Mouse (Mus musculus) lung, embryonic 16.5 days (tissue): ENCODE data around the gene Arap2. TPM values are rescaled to one million over a fixed set of nuclear protein-coding genes. Genes with fewer than 3 reads are reported as not detected.

Experiments used
- ATAC-seq: fragments of 200-750 bp; cut with Nextera tagmentation; 2 replicates; pipeline ENCODE4 v1.8.0; 2017; ENCODE audit warnings: low read depth, mild to moderate bottlenecking, moderate library complexity
- H3K27ac ChIP-seq: fragments of 300-500 bp; sonication (generic); 2 replicates; pipeline ENCODE4 v1.5.1; 2014; ENCODE audit warnings: mild to moderate bottlenecking, control low read depth, low read length
- H3K27me3 ChIP-seq: fragments of 300-500 bp; sonication (generic); 2 replicates; pipeline ENCODE4 v1.6.1; 2014; ENCODE audit warnings: low read depth, low read length, mixed read lengths; ENCODE audit not compliant: control insufficient read depth, insufficient read depth
- H3K36me3 ChIP-seq: fragments of 300-500 bp; sonication (generic); 2 replicates; pipeline ENCODE4 v1.6.1; 2014; ENCODE audit warnings: low read length; ENCODE audit not compliant: control insufficient read depth, insufficient read depth
- H3K4me1 ChIP-seq: fragments of 300-500 bp; sonication (generic); replicated peaks from 2 replicates; pipeline ENCODE4 v1.6.1; 2014; ENCODE audit warnings: low read length, mixed read lengths; ENCODE audit not compliant: control insufficient read depth, insufficient read depth
- H3K4me2 ChIP-seq: fragments of 300-500 bp; sonication (generic); 2 replicates; pipeline ENCODE4 v1.6.1; 2014; ENCODE audit warnings: low read depth, low read length, control low read depth
- H3K4me3 ChIP-seq: fragments of 300-500 bp; sonication (generic); 2 replicates; pipeline ENCODE4 v1.5.1; 2014; ENCODE audit warnings: mild to moderate bottlenecking, low read length, control low read depth
- H3K9ac ChIP-seq: fragments of 300-500 bp; sonication (generic); 2 replicates; pipeline ENCODE4 v1.6.1; 2014; ENCODE audit warnings: low read length, control low read depth
- H3K9me3 ChIP-seq: fragments of 300-500 bp; sonication (generic); 2 replicates; pipeline ENCODE4 v1.6.1; 2016; ENCODE audit warnings: low read length; ENCODE audit not compliant: control insufficient read depth
- WGBS: fragments of 180-500 bp; shearing (Covaris S2); extraction: QIAGEN DNeasy Blood & Tissue Kit; methylation state at CpG from one replicate; pipeline ENCODE4 v1.1.7; 2014; 5-methylcytosine and 5-hydroxymethylcytosine counted together
- polyA plus RNA-seq: library from polyadenylated mRNA; unstranded; fragments of >200 nt; fragmentation: Nextera tagmentation; extraction: Ambion mirVana; gene quantifications from 2 replicates; pipeline ENCODE4 v1.2.1, GENCODE M21; 2015

The Arap2 gene
- polyA plus RNA-seq, 1 experiment from 2014 or later, result 4.9 TPM

DNA sequence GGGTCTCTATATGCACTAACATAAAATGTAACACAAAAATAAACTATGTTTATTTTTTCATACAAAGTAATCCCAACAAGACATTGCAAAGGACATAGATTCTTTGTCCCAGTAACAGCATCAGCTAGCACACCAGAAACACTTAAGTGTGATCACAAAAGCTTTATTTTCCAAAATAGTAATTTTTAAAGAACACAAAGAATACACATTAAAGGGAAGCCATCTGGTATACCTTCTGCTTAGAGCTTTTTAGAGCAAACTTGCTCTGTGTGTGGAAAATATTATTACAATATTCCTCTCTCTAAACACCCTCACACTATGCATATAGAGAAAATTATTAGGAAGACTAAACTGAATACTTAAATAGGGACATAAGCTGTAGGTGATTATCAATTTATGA, 100.6 kb downstream of the Arap2 start:
- H3K27ac ChIP-seq, result no peak overlapping the region
- no peaks in the 10 kb centered on the region for H3K4me1 ChIP-seq
- ATAC-seq, result no peak
- H3K27me3 ChIP-seq, result no peaks in the 10 kb centered on the region
- H3K4me3 ChIP-seq, result no peak overlapping the region
- no peaks in the 10 kb centered on the region for H3K9me3 ChIP-seq
- no peak overlapping the region for H3K4me2 ChIP-seq
- no peaks in the 10 kb centered on the region for H3K36me3 ChIP-seq
- H3K9ac ChIP-seq, result no peak overlapping the region

- Histone ChIP-seq H3K4me3 (no peak overlapping the region), H3K9ac (no peak overlapping the region), H3K9me3 (no peaks in the 10 kb centered on the region), H3K4me2 (no peak overlapping the region), H3K36me3 (no peaks in the 10 kb centered on the region), H3K4me1 (no peaks in the 10 kb centered on the region), H3K27ac (no peak overlapping the region), H3K27me3 (no peaks in the 10 kb centered on the region)
- WGBS, result 81% methylated on average over 4 of the region's 4 CpGs
- no peak for ATAC-seq
These were observed 101.1 kb downstream of the Arap2 start for GRCm38 (mm10) chr5:62664847-62665246.

- no peaks in the 10 kb centered on the region for H3K27me3 ChIP-seq
- H3K36me3 ChIP-seq, result no peaks in the 10 kb centered on the region
- H3K4me2 ChIP-seq, result no peak overlapping the region
- no peak overlapping the region for H3K4me3 ChIP-seq
- no peak for ATAC-seq
- H3K9ac ChIP-seq, result no peak overlapping the region
- H3K27ac ChIP-seq, result no peak overlapping the region
- 72% methylated on average over 1 of the region's 1 CpGs for WGBS
- no peaks in the 10 kb centered on the region for H3K4me1 ChIP-seq
- H3K9me3 ChIP-seq, result no peaks in the 10 kb centered on the region
These were observed 102.8 kb downstream of the Arap2 start for GRCm38 (mm10) chr5:62663206-62663605.

GRCm38 (mm10) chr5:62653924-62654323, 112.0 kb downstream of the Arap2 start:
- no peaks in the 10 kb centered on the region for H3K4me1 ChIP-seq
- H3K9ac ChIP-seq, result no peak overlapping the region
- no peak for ATAC-seq
- WGBS, result 57% methylated on average over 5 of the region's 5 CpGs
- no peaks in the 10 kb centered on the region for H3K27me3 ChIP-seq
- no peaks in the 10 kb centered on the region for H3K9me3 ChIP-seq
- no peak overlapping the region for H3K4me3 ChIP-seq
- no peaks in the 10 kb centered on the region for H3K36me3 ChIP-seq
- H3K4me2 ChIP-seq, result no peak overlapping the region
- no peak overlapping the region for H3K27ac ChIP-seq

DNA sequence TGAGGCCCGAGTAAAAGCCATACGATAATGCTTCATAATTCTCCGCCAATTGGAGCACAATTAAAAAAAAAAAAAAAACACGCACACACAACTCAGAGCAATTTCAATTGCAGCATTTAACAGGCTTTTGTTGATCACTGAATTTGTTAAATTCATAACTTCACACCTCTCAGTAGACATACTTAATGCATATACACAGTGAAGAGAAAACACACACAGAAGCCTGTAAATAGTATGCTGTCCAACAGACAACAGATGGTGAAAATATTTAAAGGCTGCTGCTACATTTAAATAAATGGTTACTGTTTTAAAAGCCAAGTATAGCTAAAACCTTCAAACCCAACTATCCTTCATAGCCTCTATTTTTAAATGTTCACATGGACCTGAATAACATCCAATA, 123.6 kb downstream of the Arap2 start:
- WGBS, result 82% methylated on average over 4 of the region's 4 CpGs
- Histone ChIP-seq H3K4me3 (no peak overlapping the region), H3K27ac (no peak overlapping the region), H3K4me2 (no peak overlapping the region), H3K4me1 (no peaks in the 10 kb centered on the region), H3K27me3 (no peaks in the 10 kb centered on the region; the same call in 1 of the 2 replicates), H3K9ac (no peak overlapping the region), H3K36me3 (no peaks in the 10 kb centered on the region), H3K9me3 (no peaks in the 10 kb centered on the region)
- no peak for ATAC-seq

- no peaks in the 10 kb centered on the region for H3K4me1 ChIP-seq
- WGBS, result 72% methylated on average over 8 of the region's 8 CpGs
- no peak overlapping the region for H3K9ac ChIP-seq
- peaks cover 2% of the 10 kb centered on the region for H3K27me3 ChIP-seq
- H3K27ac ChIP-seq, result no peak overlapping the region
- H3K36me3 ChIP-seq, result no peaks in the 10 kb centered on the region
- H3K4me3 ChIP-seq, result no peak overlapping the region
- no peak for ATAC-seq
- no peaks in the 10 kb centered on the region for H3K9me3 ChIP-seq
- H3K4me2 ChIP-seq, result no peak overlapping the region
These were observed 125.5 kb downstream of the Arap2 start for GRCm38 (mm10) chr5:62640501-62640900.

DNA sequence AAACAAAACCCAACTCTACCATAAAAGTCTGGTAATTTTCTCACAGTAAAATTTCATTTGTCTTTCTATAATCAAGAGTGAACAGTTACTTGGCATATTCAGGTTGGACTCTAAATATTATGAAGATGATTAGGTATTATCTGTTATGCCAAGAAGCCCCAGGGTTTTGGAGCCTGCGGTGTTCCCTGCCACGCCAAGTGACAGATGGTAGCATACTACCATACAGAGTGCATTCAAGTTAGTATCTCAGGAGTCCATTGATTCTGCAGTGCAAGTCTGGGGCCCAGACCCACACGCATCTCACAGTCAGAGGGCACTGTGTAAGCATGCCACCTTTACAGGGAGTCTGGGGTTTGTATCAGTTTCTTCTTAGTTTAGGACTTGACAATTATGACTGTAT, 129.6 kb downstream of the Arap2 start:
- 84% methylated on average over 3 of the region's 3 CpGs for WGBS
- Histone ChIP-seq H3K4me3 (no peak overlapping the region), H3K4me1 (no peaks in the 10 kb centered on the region), H3K9ac (no peak overlapping the region), H3K27me3 (peaks cover 2% of the 10 kb centered on the region; the same call in 1 of the 2 replicates), H3K27ac (no peak overlapping the region), H3K36me3 (no peaks in the 10 kb centered on the region), H3K9me3 (no peaks in the 10 kb centered on the region), H3K4me2 (no peak overlapping the region)
- ATAC-seq, result no peak

DNA sequence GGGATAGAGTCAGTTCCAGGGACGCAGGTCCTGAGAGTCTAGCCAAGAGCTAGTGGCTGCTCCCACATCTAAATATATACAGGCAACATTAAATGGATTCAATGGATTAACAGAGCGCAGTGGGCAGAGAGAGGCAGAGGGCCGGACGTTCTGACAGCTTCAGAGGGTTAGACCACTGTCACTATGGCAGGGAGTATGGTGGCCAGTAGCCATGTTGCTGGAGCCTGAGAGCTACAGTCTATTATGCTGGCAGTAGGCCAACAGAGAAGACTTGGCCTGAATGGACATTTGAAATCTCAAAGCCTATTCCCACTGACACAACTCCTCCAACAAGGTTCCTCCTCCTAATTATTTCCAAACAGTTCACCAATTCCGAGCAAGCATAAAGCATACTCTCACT, 137.1 kb downstream of the Arap2 start:
- Histone ChIP-seq H3K4me1 (no peaks in the 10 kb centered on the region), H3K27me3 (peaks cover 3% of the 10 kb centered on the region; the same call in 1 of the 2 replicates), H3K9me3 (no peaks in the 10 kb centered on the region), H3K4me3 (no peak overlapping the region), H3K27ac (no peak overlapping the region), H3K4me2 (no peak overlapping the region), H3K36me3 (no peaks in the 10 kb centered on the region), H3K9ac (no peak overlapping the region)
- WGBS, result 84% methylated on average over 5 of the region's 5 CpGs
- ATAC-seq, result no peak

- Histone ChIP-seq H3K36me3 (no peaks in the 10 kb centered on the region), H3K4me3 (no peak overlapping the region), H3K27me3 (peaks cover 3% of the 10 kb centered on the region; the same call in 1 of the 2 replicates), H3K9me3 (no peaks in the 10 kb centered on the region), H3K27ac (no peak overlapping the region), H3K9ac (no peak overlapping the region), H3K4me2 (no peak overlapping the region), H3K4me1 (no peaks in the 10 kb centered on the region)
- 69% methylated on average over 11 of the region's 11 CpGs for WGBS
- no peak for ATAC-seq
These were observed 143.0 kb downstream of the Arap2 start for GRCm38 (mm10) chr5:62622848-62623479.

- no peaks in the 10 kb centered on the region for H3K9me3 ChIP-seq
- no peaks in the 10 kb centered on the region for H3K27me3 ChIP-seq
- H3K4me1 ChIP-seq, result no peaks in the 10 kb centered on the region
- no peaks in the 10 kb centered on the region for H3K36me3 ChIP-seq
- H3K4me3 ChIP-seq, result no peak overlapping the region
- H3K9ac ChIP-seq, result no peak overlapping the region
- no peak overlapping the region for H3K27ac ChIP-seq
- no peak for ATAC-seq
- H3K4me2 ChIP-seq, result no peak overlapping the region
These were observed 147.7 kb downstream of the Arap2 start for GRCm38 (mm10) chr5:62618286-62618685.
